31 mouse cellular contexts compared by ENCODE assay signal in genomic region chr16:22918034-22918433, GRCm38 (mm10). TPM values are rescaled to one million over a fixed set of nuclear protein-coding genes. Genes with fewer than 3 reads are reported as not detected.
A peak's percentile ranks its signal among the peaks of the same experiment; 100 is the strongest.
DNase-seq lines count a peak whose midpoint lies in the region; ATAC-seq and TF ChIP-seq lines count a peak whose summit lies in the region.
"Had no signal": no experiment of that assay in that cellular context is flagged by ENCODE, and none has a peak within 500 bp of the region (broad histone marks: within the 10 kb centered on the region; RNA-seq: fewer than 3 reads in every experiment).

Gene Fetub, plus strand, starts transcription at chr16:22918334.

- no peaks in the 10 kb centered on the region for H3K9me3 ChIP-seq in E14TG2a.4 (ENCODE audit: low read length)
- no peaks in the 10 kb centered on the region for H3K9me3 ChIP-seq in embryonic facial prominence, embryonic 13.5 days
- no peaks in the 10 kb centered on the region for H3K9me3 ChIP-seq in forebrain, embryonic 13.5 days (replicated peaks)
- H3K9me3 ChIP-seq: hindbrain, embryonic 12.5 days; intestine, embryonic 15.5 days; limb, embryonic 13.5 days; liver, embryonic 15.5 days; midbrain, embryonic 13.5 days; neural tube, embryonic 13.5 days had no signal

- H3K27me3 ChIP-seq in E14TG2a.4 (ENCODE audit: insufficient read depth, low read length) = no peaks in the 10 kb centered on the region
- H3K27me3 ChIP-seq in embryonic facial prominence, embryonic 13.5 days = no peaks in the 10 kb centered on the region
- H3K27me3 ChIP-seq in forebrain, embryonic 13.5 days = no peaks in the 10 kb centered on the region
- H3K27me3 ChIP-seq: hindbrain, embryonic 12.5 days; intestine, embryonic 15.5 days; limb, embryonic 13.5 days; liver, embryonic 15.5 days; midbrain, embryonic 13.5 days; neural tube, embryonic 13.5 days had no signal

- no peak for DNase-seq in adrenal gland, postnatal 25 days
- DNase-seq in adrenal gland, adult 18-20 months (ENCODE audit: low spot score in 2 of 2) = no peak
- DNase-seq in R1 (ENCODE audit: low read depth, low spot score) = peak; percentile 23
- no peak for DNase-seq in yolk sac, embryonic 10.5 days (ENCODE audit: low spot score)
- no peak for DNase-seq in cerebellum, adult 11 months
- DNase-seq: cerebellum, adult 2 months; cerebellum, postnatal 14 days; heart, postnatal 36 days; kidney, adult 2 months; kidney, postnatal 36 days; lung, postnatal 10 days; thymus, postnatal 4 days had no signal

- WGBS in embryonic facial prominence, embryonic 13.5 days = 85% methylated on average over 5 of the region's 5 CpGs
- whole genome bisulfite sequencing in forebrain, embryonic 13.5 days = 85% methylated on average over 5 of the region's 5 CpGs

- no peaks in the 10 kb centered on the region for H3K36me3 ChIP-seq in E14TG2a.4 (ENCODE audit: insufficient read depth, low read length)
- H3K36me3 ChIP-seq in embryonic facial prominence, embryonic 13.5 days = no peaks in the 10 kb centered on the region
- H3K36me3 ChIP-seq in forebrain, embryonic 13.5 days (ENCODE audit: poor library complexity, severe bottlenecking) = no peaks in the 10 kb centered on the region
- H3K36me3 ChIP-seq: hindbrain, embryonic 12.5 days; intestine, embryonic 15.5 days; limb, embryonic 13.5 days; liver, embryonic 15.5 days; midbrain, embryonic 13.5 days; neural tube, embryonic 13.5 days had no signal

- H3K4me3 ChIP-seq in E14TG2a.4 (replicated peaks; ENCODE audit: low read length) = peak within 1 kb of the TSS; percentile 39
- no peak within 1 kb of the TSS for H3K4me3 ChIP-seq in embryonic facial prominence, embryonic 13.5 days
- no peak within 1 kb of the TSS for H3K4me3 ChIP-seq in forebrain, embryonic 13.5 days
- H3K4me3 ChIP-seq: hindbrain, embryonic 12.5 days; intestine, embryonic 15.5 days; layer of hippocampus, adult 2 months; left cerebral cortex, adult 2 months; limb, embryonic 13.5 days; liver, embryonic 15.5 days; midbrain, embryonic 13.5 days; neural tube, embryonic 13.5 days had no signal

- no peak for TF ChIP-seq CTCF in E14TG2a.4 (conservative IDR thresholded peaks at IDR 0.05; ENCODE audit: low read length)

- no peak within 1 kb of the TSS for H3K27ac ChIP-seq in embryonic facial prominence, embryonic 13.5 days
- H3K27ac ChIP-seq in forebrain, embryonic 13.5 days = no peak within 1 kb of the TSS
- H3K27ac ChIP-seq: hindbrain, embryonic 12.5 days; hindbrain, postnatal 0 days; intestine, embryonic 15.5 days; layer of hippocampus, adult 2 months; left cerebral cortex, adult 2 months; limb, embryonic 13.5 days; liver, embryonic 15.5 days; macrophage; midbrain, embryonic 13.5 days; neural tube, embryonic 13.5 days had no signal

- no peak within 1 kb of the TSS for H3K9ac ChIP-seq in embryonic facial prominence, embryonic 13.5 days
- H3K9ac ChIP-seq in forebrain, embryonic 13.5 days = no peak within 1 kb of the TSS
- H3K9ac ChIP-seq: hindbrain, embryonic 12.5 days; intestine, embryonic 15.5 days; limb, embryonic 13.5 days; liver, embryonic 15.5 days; midbrain, embryonic 13.5 days; neural tube, embryonic 13.5 days had no signal

- ATAC-seq in embryonic facial prominence, embryonic 13.5 days (ENCODE audit: insufficient number of reproducible peaks, insufficient read depth, low FRiP score, low TSS enrichment, low read depth) = no peak
- ATAC-seq in forebrain, embryonic 13.5 days = no peak
- ATAC-seq: CD4-positive, CD25-positive, alpha-beta regulatory T cell, adult 4 months; forebrain, embryonic 16.5 days; hindbrain, postnatal 0 days; intestine, embryonic 15.5 days; midbrain, embryonic 13.5 days had no signal

- H3K4me1 ChIP-seq in E14TG2a.4 (replicated peaks; ENCODE audit: low read depth, low read length) = peaks cover 34% of the 10 kb centered on the region
- peaks cover 14% of the 10 kb centered on the region for H3K4me1 ChIP-seq in embryonic facial prominence, embryonic 13.5 days
- no peaks in the 10 kb centered on the region for H3K4me1 ChIP-seq in forebrain, embryonic 13.5 days
- H3K4me1 ChIP-seq: hindbrain, embryonic 12.5 days; liver, embryonic 15.5 days; midbrain, embryonic 13.5 days; neural tube, embryonic 13.5 days had no signal

- H3K4me2 ChIP-seq in embryonic facial prominence, embryonic 13.5 days = peak within 1 kb of the TSS; percentile 37
- H3K4me2 ChIP-seq in forebrain, embryonic 13.5 days = no peak within 1 kb of the TSS
- H3K4me2 ChIP-seq: hindbrain, embryonic 12.5 days; intestine, embryonic 15.5 days; limb, embryonic 13.5 days; liver, embryonic 15.5 days; midbrain, embryonic 13.5 days; neural tube, embryonic 13.5 days had no signal

RNA-seq across cellular contexts. Expression of gene Fetub, which starts in this region (rescaled TPM):
- 78.1 and 82.3 TPM in 2 replicates for total RNA-seq in adrenal gland, postnatal 25 days (2021)
- 10 to 100 TPM in 1 of 2 experiments, 1 to 10 TPM in 1; 1.6 to 78.1 TPM for total RNA-seq in adrenal gland, adult 18-20 months (2021)
- polyA plus RNA-seq in embryonic facial prominence, embryonic 13.5 days (2015; fragmentation: Nextera tagmentation; extraction: Ambion mirVana) = 0.51 and 1.2 TPM in 2 replicates
- polyA plus RNA-seq in forebrain, embryonic 13.5 days (2015; fragmentation: Nextera tagmentation; extraction: Ambion mirVana) = not detected in 2 replicates
- total RNA-seq: granulocyte monocyte progenitor cell, adult 5-6 weeks; hindbrain, postnatal 0 days; left cerebral cortex, adult 2 months; left cerebral cortex, postnatal 36 days; megakaryocyte-erythroid progenitor cell, adult 5-6 weeks had no signal
- polyA plus RNA-seq: CD4-positive, CD25-positive, alpha-beta regulatory T cell, adult 4 months; cerebellum, adult 2 months; forebrain, embryonic 16.5 days; heart, embryonic 14.5 days; hindbrain, embryonic 12.5 days; limb, embryonic 13.5 days; macrophage; midbrain, embryonic 13.5 days; neural tube, embryonic 13.5 days had no signal
